13 mouse cellular contexts compared by ENCODE assay signal in the genomic region with DNA sequence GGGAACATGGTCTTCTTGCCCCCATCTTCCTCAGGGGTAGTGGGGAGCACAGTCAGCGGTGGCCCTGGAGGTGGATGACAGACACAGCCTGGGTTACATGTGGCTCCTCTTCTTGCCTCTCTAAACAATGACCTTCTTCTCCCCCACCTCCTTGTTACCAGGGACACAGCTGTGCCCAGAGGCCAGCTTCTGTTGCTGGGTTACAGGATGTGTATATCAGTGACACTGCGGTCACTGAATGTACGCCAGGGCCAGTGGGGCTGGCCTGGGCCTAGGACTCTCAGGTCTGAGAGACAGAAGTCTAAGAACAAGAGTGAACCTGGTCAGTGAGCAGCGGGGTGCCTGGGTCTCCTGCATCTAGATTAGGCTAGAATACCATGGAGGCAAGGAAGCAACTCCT. TPM values are rescaled to one million over a fixed set of nuclear protein-coding genes. Genes with fewer than 3 reads are reported as not detected.
A peak's percentile ranks its signal among the peaks of the same experiment; 100 is the strongest.
DNase-seq lines count a peak whose midpoint lies in the region; ATAC-seq lines count a peak whose summit lies in the region.
"Had no signal": no experiment of that assay in that cellular context is flagged by ENCODE, and none has a peak within 500 bp of the region (broad histone marks: within the 10 kb centered on the region; RNA-seq: fewer than 3 reads in every experiment).

No protein-coding gene starts in this region.

- no peak for ATAC-seq in forebrain, embryonic 11.5 days (replicated peaks; ENCODE audit: low FRiP score)
- ATAC-seq in forebrain, embryonic 15.5 days (replicated peaks): no peak
- ATAC-seq in lung, embryonic 15.5 days (ENCODE audit: borderline replicate concordance, extremely low read depth, low FRiP score, low TSS enrichment): no peak
- ATAC-seq in hindbrain, embryonic 12.5 days (ENCODE audit: low FRiP score): no peak
- ATAC-seq in neural tube, embryonic 15.5 days (ENCODE audit: low FRiP score): no peak
- ATAC-seq in granulocyte monocyte progenitor cell, adult 5-6 weeks (replicated peaks; ENCODE audit: poor library complexity, severe bottlenecking): no peak

- no peak overlapping the region for H3K4me2 ChIP-seq in forebrain, embryonic 11.5 days (ENCODE audit: low read depth, low read length, severe bottlenecking)
- H3K4me2 ChIP-seq in forebrain, embryonic 15.5 days (replicated peaks): no peak overlapping the region
- H3K4me2 ChIP-seq in lung, embryonic 15.5 days: no peak overlapping the region
- H3K4me2 ChIP-seq in hindbrain, embryonic 12.5 days (replicated peaks): no peak overlapping the region
- H3K4me2 ChIP-seq in neural tube, embryonic 15.5 days: no peak overlapping the region
- H3K4me2 ChIP-seq: liver, embryonic 13.5 days had no signal

- 0 out of 2 replicates have a peak overlapping the region, but pooled peaks have one; percentile 19 for H3K27ac ChIP-seq in forebrain, embryonic 11.5 days (ENCODE audit: low read depth, low read length)
- no peak overlapping the region for H3K27ac ChIP-seq in forebrain, embryonic 15.5 days (replicated peaks)
- 0 out of 2 replicates have a peak overlapping the region, but pooled peaks have one; percentile 3 for H3K27ac ChIP-seq in lung, embryonic 15.5 days
- peak overlapping the region; percentile 97 for H3K27ac ChIP-seq in hindbrain, embryonic 12.5 days
- H3K27ac ChIP-seq in neural tube, embryonic 15.5 days (replicated peaks): peak overlapping the region; percentile 42; the same call in 1 of the 2 replicates
- H3K27ac ChIP-seq: left cerebral cortex, adult 2 months; liver, embryonic 13.5 days; macrophage had no signal

- H3K9me3 ChIP-seq in forebrain, embryonic 11.5 days (ENCODE audit: control insufficient read depth, low read length): no peaks in the 10 kb centered on the region
- H3K9me3 ChIP-seq in forebrain, embryonic 15.5 days: no peaks in the 10 kb centered on the region
- H3K9me3 ChIP-seq in lung, embryonic 15.5 days: no peaks in the 10 kb centered on the region
- no peaks in the 10 kb centered on the region for H3K9me3 ChIP-seq in hindbrain, embryonic 12.5 days (replicated peaks)
- H3K9me3 ChIP-seq in neural tube, embryonic 15.5 days (replicated peaks): no peaks in the 10 kb centered on the region
- H3K9me3 ChIP-seq: G1E; liver, embryonic 13.5 days had no signal

- DNase-seq in forebrain, embryonic 11.5 days (ENCODE audit: low spot score): no peak
- DNase-seq in lung, postnatal 36 days: no peak
- no peak for DNase-seq in cerebellum, postnatal 36 days
- DNase-seq: kidney, postnatal 4 days; liver, embryonic 13.5 days had no signal

- H3K36me3 ChIP-seq in forebrain, embryonic 11.5 days (ENCODE audit: control insufficient read depth, insufficient read depth, low read length): peaks cover 29% of the 10 kb centered on the region
- peaks cover 52% of the 10 kb centered on the region for H3K36me3 ChIP-seq in forebrain, embryonic 15.5 days
- H3K36me3 ChIP-seq in lung, embryonic 15.5 days: peaks cover 61% of the 10 kb centered on the region
- peaks cover 56% of the 10 kb centered on the region for H3K36me3 ChIP-seq in hindbrain, embryonic 12.5 days
- peaks cover 57% of the 10 kb centered on the region for H3K36me3 ChIP-seq in neural tube, embryonic 15.5 days

- 74% methylated on average over 4 of the region's 4 CpGs for WGBS in forebrain, embryonic 11.5 days
- 78% methylated on average over 4 of the region's 4 CpGs for WGBS in forebrain, embryonic 15.5 days
- WGBS in lung, embryonic 15.5 days: 89% methylated on average over 4 of the region's 4 CpGs
- 45% methylated on average over 4 of the region's 4 CpGs for WGBS in hindbrain, embryonic 12.5 days
- 48% methylated on average over 4 of the region's 4 CpGs for WGBS in neural tube, embryonic 15.5 days

- H3K27me3 ChIP-seq in forebrain, embryonic 11.5 days (ENCODE audit: control insufficient read depth, insufficient read depth, low read length): no peaks in the 10 kb centered on the region
- no peaks in the 10 kb centered on the region for H3K27me3 ChIP-seq in forebrain, embryonic 15.5 days
- H3K27me3 ChIP-seq in lung, embryonic 15.5 days: no peaks in the 10 kb centered on the region
- no peaks in the 10 kb centered on the region for H3K27me3 ChIP-seq in hindbrain, embryonic 12.5 days
- no peaks in the 10 kb centered on the region for H3K27me3 ChIP-seq in neural tube, embryonic 15.5 days (replicated peaks)
- H3K27me3 ChIP-seq: liver, embryonic 13.5 days had no signal

- peaks cover 23% of the 10 kb centered on the region for H3K4me1 ChIP-seq in forebrain, embryonic 11.5 days (replicated peaks; ENCODE audit: control insufficient read depth, insufficient read depth, low read length)
- H3K4me1 ChIP-seq in forebrain, embryonic 15.5 days: peaks cover 24% of the 10 kb centered on the region
- peaks cover 50% of the 10 kb centered on the region for H3K4me1 ChIP-seq in lung, embryonic 15.5 days
- peaks cover 45% of the 10 kb centered on the region for H3K4me1 ChIP-seq in hindbrain, embryonic 12.5 days
- H3K4me1 ChIP-seq in neural tube, embryonic 15.5 days: peaks cover 50% of the 10 kb centered on the region

- no peak overlapping the region for H3K4me3 ChIP-seq in forebrain, embryonic 11.5 days (ENCODE audit: low read depth, low read length)
- H3K4me3 ChIP-seq in forebrain, embryonic 15.5 days: no peak overlapping the region
- H3K4me3 ChIP-seq in lung, embryonic 15.5 days: no peak overlapping the region
- H3K4me3 ChIP-seq in hindbrain, embryonic 12.5 days: no peak overlapping the region
- no peak overlapping the region for H3K4me3 ChIP-seq in neural tube, embryonic 15.5 days (replicated peaks)
- H3K4me3 ChIP-seq: left cerebral cortex, adult 2 months; liver, embryonic 13.5 days had no signal

- no peak overlapping the region for H3K9ac ChIP-seq in forebrain, embryonic 11.5 days (ENCODE audit: low read length)
- no peak overlapping the region for H3K9ac ChIP-seq in forebrain, embryonic 15.5 days (replicated peaks)
- no peak overlapping the region for H3K9ac ChIP-seq in lung, embryonic 15.5 days
- H3K9ac ChIP-seq in hindbrain, embryonic 12.5 days: peak overlapping the region; percentile 32; the same call in 1 of the 2 replicates
- no peak overlapping the region for H3K9ac ChIP-seq in neural tube, embryonic 15.5 days (replicated peaks)
- H3K9ac ChIP-seq: liver, embryonic 13.5 days had no signal

RNA-seq across cellular contexts. Expression of a gene that starts 6.0 kb away (rescaled TPM):
- polyA plus RNA-seq in forebrain, embryonic 11.5 days (2014; fragmentation: Nextera tagmentation; extraction: Ambion mirVana): 1.7 TPM in 2 replicates
- 1.7 and 2.8 TPM in 2 replicates for polyA plus RNA-seq in forebrain, embryonic 15.5 days (2015; fragmentation: Nextera tagmentation; extraction: Ambion mirVana)
- polyA plus RNA-seq in lung, embryonic 15.5 days (2015; fragmentation: Nextera tagmentation; extraction: Ambion mirVana): 8.2 and 9.1 TPM in 2 replicates
- polyA plus RNA-seq in hindbrain, embryonic 12.5 days (2016; fragmentation: Nextera tagmentation; extraction: Ambion mirVana): 5.1 TPM in 2 replicates
- polyA plus RNA-seq in neural tube, embryonic 15.5 days (2015; fragmentation: Nextera tagmentation; extraction: Ambion mirVana): 6.6 and 9.7 TPM in 2 replicates
- total RNA-seq in granulocyte monocyte progenitor cell, adult 5-6 weeks (2014; fragmentation: Nextera tagmentation): not detected in 2 replicates
- total RNA-seq in granulocyte monocyte progenitor cell, adult 5-6 weeks (2017): not detected in 2 replicates
- polyA plus RNA-seq: G1E, macrophage had no signal

RNA-seq across cellular contexts. Expression of a gene that starts 20.1 kb away (rescaled TPM):
- 527 and 580 TPM in 2 replicates for polyA plus RNA-seq in forebrain, embryonic 11.5 days (2014; fragmentation: Nextera tagmentation; extraction: Ambion mirVana)
- polyA plus RNA-seq in forebrain, embryonic 15.5 days (2015; fragmentation: Nextera tagmentation; extraction: Ambion mirVana): 335 and 338 TPM in 2 replicates
- 469 and 478 TPM in 2 replicates for polyA plus RNA-seq in lung, embryonic 15.5 days (2015; fragmentation: Nextera tagmentation; extraction: Ambion mirVana)
- polyA plus RNA-seq in hindbrain, embryonic 12.5 days (2016; fragmentation: Nextera tagmentation; extraction: Ambion mirVana): 516 and 531 TPM in 2 replicates
- 262 and 325 TPM in 2 replicates for polyA plus RNA-seq in neural tube, embryonic 15.5 days (2015; fragmentation: Nextera tagmentation; extraction: Ambion mirVana)
- 410 and 448 TPM in 2 replicates for total RNA-seq in granulocyte monocyte progenitor cell, adult 5-6 weeks (2014; fragmentation: Nextera tagmentation)
- 395 and 452 TPM in 2 replicates for total RNA-seq in granulocyte monocyte progenitor cell, adult 5-6 weeks (2017)

RNA-seq across cellular contexts. Expression of a gene that starts 27.6 kb away (rescaled TPM):
- polyA plus RNA-seq in forebrain, embryonic 11.5 days (2014; fragmentation: Nextera tagmentation; extraction: Ambion mirVana): 35.0 and 37.2 TPM in 2 replicates
- 15.4 and 16.9 TPM in 2 replicates for polyA plus RNA-seq in forebrain, embryonic 15.5 days (2015; fragmentation: Nextera tagmentation; extraction: Ambion mirVana)
- 40.0 and 44.2 TPM in 2 replicates for polyA plus RNA-seq in lung, embryonic 15.5 days (2015; fragmentation: Nextera tagmentation; extraction: Ambion mirVana)
- polyA plus RNA-seq in hindbrain, embryonic 12.5 days (2016; fragmentation: Nextera tagmentation; extraction: Ambion mirVana): 19.5 and 21.9 TPM in 2 replicates
- polyA plus RNA-seq in neural tube, embryonic 15.5 days (2015; fragmentation: Nextera tagmentation; extraction: Ambion mirVana): 14.4 and 25.2 TPM in 2 replicates
- total RNA-seq in granulocyte monocyte progenitor cell, adult 5-6 weeks (2014; fragmentation: Nextera tagmentation): 89.9 and 105 TPM in 2 replicates
- total RNA-seq in granulocyte monocyte progenitor cell, adult 5-6 weeks (2017): 46.9 and 76.8 TPM in 2 replicates

RNA-seq across cellular contexts. Expression of a gene that starts 34.4 kb away (rescaled TPM):
- polyA plus RNA-seq in forebrain, embryonic 11.5 days (2014; fragmentation: Nextera tagmentation; extraction: Ambion mirVana): 0.39 TPM in 1 of 2 replicates, not detected in the other
- polyA plus RNA-seq in forebrain, embryonic 15.5 days (2015; fragmentation: Nextera tagmentation; extraction: Ambion mirVana): 1.3 and 2.1 TPM in 2 replicates
- polyA plus RNA-seq in lung, embryonic 15.5 days (2015; fragmentation: Nextera tagmentation; extraction: Ambion mirVana): 0.99 and 1.4 TPM in 2 replicates
- polyA plus RNA-seq in hindbrain, embryonic 12.5 days (2016; fragmentation: Nextera tagmentation; extraction: Ambion mirVana): 1.2 and 1.4 TPM in 2 replicates
- 2.0 and 2.2 TPM in 2 replicates for polyA plus RNA-seq in neural tube, embryonic 15.5 days (2015; fragmentation: Nextera tagmentation; extraction: Ambion mirVana)
- 0.34 TPM in 1 of 2 replicates, not detected in the other for total RNA-seq in granulocyte monocyte progenitor cell, adult 5-6 weeks (2014; fragmentation: Nextera tagmentation)
- 0.26 and 0.46 TPM in 2 replicates for total RNA-seq in granulocyte monocyte progenitor cell, adult 5-6 weeks (2017)

RNA-seq across cellular contexts. Expression of a gene that starts 36.3 kb away (rescaled TPM):
- 11.3 and 15.2 TPM in 2 replicates for polyA plus RNA-seq in forebrain, embryonic 11.5 days (2014; fragmentation: Nextera tagmentation; extraction: Ambion mirVana)
- polyA plus RNA-seq in forebrain, embryonic 15.5 days (2015; fragmentation: Nextera tagmentation; extraction: Ambion mirVana): 14.7 and 17.0 TPM in 2 replicates
- 18.2 and 18.6 TPM in 2 replicates for polyA plus RNA-seq in lung, embryonic 15.5 days (2015; fragmentation: Nextera tagmentation; extraction: Ambion mirVana)
- polyA plus RNA-seq in hindbrain, embryonic 12.5 days (2016; fragmentation: Nextera tagmentation; extraction: Ambion mirVana): 13.5 and 15.0 TPM in 2 replicates
- 16.9 and 19.7 TPM in 2 replicates for polyA plus RNA-seq in neural tube, embryonic 15.5 days (2015; fragmentation: Nextera tagmentation; extraction: Ambion mirVana)
- 7.1 and 18.2 TPM in 2 replicates for total RNA-seq in granulocyte monocyte progenitor cell, adult 5-6 weeks (2014; fragmentation: Nextera tagmentation)
- 5.5 and 8.2 TPM in 2 replicates for total RNA-seq in granulocyte monocyte progenitor cell, adult 5-6 weeks (2017)
